Mouse (Mus musculus) lung, postnatal 0 days (tissue): ENCODE results near the gene Ercc8.

Experiments used
- CTCF ChIP-seq: IDR thresholded peaks from 2 replicates; pipeline ENCODE4 v1.5.1; 2016; ENCODE audit warnings: antibody characterized with exemption, mild to moderate bottlenecking
- EP300 ChIP-seq: IDR thresholded peaks from 2 replicates; pipeline ENCODE4 v1.6.1; 2016; ENCODE audit warnings: antibody characterized with exemption, mild to moderate bottlenecking, control low read depth

GRCm38 (mm10) chr13:108208090-108208489 lies 49.6 kb downstream of the Ercc8 start:
- TF ChIP-seq CTCF = no peak
- TF ChIP-seq EP300 = no peak
